Mouse (Mus musculus): ENCODE data around the gene Gm9573.
A peak's percentile ranks its signal among the peaks of the same experiment; 100 is the strongest.

The Gm9573 gene

DNA sequence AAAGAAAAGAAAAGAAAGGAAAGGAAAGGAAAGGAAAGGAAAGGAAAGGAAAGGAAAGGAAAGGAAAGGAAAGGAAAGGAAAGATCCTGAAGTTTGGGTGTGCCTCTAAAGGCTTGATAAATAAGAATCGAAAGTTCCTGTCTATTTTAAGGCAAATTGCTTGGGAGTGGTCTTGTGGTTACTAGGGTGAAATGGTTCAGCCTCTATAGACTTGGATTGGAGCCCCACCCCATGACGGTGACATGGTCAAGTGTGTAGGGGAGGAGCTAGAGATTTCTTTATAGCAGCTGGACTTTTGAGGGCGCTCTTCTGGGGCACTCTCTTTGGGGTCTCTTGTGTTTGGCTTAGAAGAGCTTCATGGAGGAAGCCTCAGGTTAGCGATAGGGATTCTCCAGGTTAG is 32.7 kb downstream of the Gm9573 start:
- DNase-seq = no peak

DNA sequence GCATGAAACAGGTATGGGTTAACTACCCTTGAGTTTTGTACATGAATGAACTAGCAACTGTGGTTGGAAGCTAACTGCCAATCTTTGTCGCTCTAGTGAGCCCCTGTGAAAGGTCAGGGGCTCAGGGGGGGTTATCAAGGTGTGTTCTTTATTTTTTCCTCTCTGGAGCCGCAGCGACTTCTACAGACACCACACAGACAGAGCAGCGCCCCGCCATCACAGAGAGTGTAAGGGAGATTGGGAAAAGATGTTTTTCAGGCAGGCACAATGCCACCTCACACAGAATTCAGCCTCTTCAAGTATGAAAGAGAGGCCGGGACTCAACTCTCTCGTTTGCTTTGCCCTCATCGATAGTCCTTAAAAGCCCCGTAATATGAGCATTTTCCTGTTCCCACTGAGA is 34.3 kb downstream of the Gm9573 start:
- DNase-seq = no peak

DNA sequence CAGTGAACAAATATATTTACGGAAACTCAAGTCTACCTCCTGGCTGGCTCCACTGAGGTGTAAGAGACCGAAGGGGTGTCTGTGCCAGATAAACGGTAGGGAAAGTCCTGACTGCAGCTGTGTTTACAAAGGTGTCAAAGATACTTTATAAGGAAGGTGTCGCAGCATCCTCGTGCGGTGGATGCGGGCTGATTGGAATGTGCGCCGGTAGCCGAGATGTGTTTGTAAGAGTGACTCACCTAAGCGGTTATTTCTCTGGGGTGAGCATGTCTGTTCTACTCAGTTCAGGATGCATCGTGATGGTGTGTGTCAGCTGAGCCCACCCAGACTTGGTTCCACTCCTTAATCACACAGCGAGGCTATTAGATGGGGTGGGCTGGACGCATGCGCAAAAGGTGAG is 34.7 kb downstream of the Gm9573 start:
- no peak for DNase-seq

DNA sequence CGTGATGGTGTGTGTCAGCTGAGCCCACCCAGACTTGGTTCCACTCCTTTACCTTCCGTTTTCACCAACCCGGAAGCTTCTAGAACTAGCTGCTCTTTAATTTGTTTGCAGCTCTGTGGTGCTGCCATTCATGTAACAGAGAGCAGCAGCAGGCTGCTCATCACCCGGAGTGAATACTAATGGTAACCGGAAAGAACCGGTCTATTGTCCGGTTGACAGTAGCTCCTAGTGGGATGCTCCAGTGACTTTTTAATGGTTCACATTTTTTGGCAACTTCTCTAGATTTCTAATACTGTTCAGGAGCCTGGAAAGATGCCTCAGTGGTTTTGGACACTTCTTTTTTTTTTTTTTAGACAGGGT is 35.2 kb downstream of the Gm9573 start:
- DNase-seq = no peak

DNA sequence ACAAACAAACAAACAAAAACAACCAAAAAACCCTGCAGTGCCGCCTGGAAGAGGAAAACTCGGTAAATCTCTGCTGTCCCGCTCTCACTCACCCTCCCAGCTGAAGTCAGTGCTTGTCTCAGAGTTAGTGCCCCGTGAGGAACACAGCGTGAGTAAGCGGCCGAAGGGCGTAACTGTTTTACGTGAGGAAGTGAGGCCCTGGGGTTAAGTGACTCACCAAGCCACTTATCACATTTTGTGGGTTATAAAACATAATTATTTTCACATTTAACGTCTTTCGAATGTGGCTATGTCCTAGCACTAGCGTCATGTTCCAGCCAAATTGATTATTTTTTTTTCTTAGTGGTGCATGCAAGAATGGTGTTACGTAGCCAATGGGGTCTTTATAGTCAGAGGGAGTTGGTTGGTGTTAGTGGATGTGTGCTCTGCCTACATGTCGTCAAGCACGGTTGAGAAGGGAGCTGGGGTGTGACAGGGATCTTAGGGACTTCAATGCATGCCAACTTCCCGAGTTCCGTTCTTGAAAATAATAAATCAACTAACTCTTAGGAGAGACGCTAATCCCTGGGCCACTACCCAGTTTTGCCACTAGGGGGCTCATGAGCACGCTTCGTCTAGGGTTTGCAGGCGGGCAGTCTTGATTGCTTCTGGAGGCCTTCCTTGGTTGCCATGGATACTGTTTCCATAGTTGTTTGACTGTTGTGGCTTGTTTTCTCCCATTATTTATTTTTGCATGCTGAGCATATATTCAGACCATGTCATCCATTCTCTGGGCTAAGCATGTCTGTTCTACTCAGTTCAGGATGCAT is 35.8 kb downstream of the Gm9573 start:
- DNase-seq = peak; percentile 88 to 93

DNA sequence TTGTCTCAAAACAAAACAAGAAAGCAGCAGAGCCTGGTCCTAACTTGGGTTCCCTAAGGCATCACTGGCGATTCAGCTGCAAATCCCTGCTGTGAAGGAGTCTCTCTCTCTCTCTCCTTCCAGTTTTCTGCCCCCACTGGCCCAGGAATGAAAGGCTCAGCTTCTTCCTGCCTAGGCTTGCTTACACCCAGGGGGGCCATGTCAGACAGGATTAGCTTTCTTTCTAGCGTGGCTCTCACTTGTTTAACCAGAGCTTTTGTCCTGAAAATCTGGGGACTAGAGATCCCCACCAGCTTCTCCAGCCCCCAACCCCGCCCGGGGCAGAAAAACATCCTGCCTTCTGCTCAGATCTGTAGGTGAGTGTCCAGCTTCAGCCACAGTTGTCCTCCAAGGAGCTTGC is 38.0 kb downstream of the Gm9573 start:
- no peak for DNase-seq

DNA sequence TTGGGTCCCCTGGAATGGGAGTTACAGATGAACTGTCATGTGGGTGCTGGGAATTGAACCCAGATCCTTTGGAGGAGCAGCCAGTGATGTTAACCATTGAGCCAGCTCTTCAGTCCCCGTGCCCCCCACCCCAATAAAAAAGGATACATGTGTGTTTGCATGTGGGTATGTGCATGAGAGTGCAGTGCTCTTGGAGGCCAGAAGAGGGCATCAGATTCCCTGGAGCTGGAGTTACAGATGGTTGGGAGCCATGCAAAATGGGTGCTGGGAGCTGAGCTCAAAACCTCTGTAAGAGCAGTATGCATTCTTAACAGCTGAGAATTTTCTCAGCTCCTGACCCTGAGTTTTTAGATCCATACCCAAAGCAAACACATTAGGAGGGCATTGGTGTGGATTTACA is 39.1 kb downstream of the Gm9573 start:
- DNase-seq = no peak

DNA sequence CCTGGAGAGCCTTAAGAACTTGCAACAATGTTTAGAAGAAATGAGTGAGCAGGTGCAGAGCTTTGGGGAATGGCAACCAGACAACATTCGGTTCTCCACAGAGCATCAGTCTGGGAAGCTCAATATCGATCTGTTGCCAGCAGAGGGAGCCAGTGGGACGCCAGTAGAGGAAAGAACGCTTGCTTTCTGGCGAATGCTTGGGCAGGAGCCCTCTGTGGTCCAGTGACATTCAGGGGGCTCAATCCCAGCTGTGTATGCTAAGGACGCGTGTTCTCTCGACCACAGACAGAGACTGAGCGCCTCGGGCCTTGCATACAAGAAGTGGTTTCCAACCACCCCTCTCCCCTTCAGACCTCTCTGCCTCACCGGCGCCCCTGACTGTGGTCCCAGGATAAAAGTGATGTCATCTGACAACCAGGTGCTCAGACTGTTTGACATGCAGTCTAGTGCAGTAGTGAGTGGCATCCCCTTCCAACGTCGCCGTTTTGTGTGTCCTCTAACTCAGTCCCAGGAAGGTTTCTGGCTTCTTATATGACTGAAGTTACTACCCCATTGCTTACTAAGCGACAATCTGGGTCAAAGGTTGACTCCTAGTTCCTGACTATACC is 42.0 kb downstream of the Gm9573 start:
- peak; percentile 92 to 94 for DNase-seq

DNA sequence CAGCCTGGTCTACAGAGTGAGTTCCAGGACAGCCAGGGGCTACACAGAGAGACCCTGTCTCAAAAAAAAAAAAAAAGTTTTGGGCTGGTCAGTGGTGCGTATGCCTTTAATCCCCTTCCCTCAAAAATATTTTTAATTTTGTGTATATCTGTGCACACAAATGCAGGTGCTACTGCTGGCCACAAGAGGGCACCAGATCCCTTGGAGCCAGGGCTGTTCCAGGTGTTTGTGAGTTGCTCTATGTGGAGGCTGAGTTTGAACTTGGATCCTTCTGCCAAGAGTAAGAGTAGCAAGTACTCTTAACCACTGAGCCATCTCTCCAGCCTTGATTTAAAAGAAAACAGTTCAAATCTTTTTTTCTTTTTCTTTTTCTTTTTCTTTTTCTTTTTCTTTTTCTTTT is 43.5 kb downstream of the Gm9573 start:
- peak in 1 of 2 experiments; percentile 24 for DNase-seq

DNA sequence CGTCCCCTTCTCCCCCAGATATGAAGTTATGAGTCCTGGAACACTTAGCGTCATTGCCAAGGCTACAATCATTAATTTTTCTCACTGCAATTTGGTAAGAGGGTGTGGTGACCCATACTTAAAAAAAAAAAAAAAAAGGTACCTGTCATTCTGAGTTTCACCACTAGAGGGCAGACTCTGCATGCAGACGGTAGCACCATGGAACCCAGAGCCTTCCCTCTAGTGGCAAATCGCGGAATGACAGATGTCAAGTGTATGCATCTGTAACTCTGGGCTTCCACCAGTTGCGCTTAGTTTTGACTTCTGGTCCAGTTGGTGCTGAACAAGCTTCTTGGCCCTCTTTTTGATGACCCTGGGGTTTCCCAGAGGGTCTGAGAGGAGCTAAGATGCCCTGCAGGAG is 48.2 kb downstream of the Gm9573 start:
- peak; percentile 87 to 93 for DNase-seq

DNA sequence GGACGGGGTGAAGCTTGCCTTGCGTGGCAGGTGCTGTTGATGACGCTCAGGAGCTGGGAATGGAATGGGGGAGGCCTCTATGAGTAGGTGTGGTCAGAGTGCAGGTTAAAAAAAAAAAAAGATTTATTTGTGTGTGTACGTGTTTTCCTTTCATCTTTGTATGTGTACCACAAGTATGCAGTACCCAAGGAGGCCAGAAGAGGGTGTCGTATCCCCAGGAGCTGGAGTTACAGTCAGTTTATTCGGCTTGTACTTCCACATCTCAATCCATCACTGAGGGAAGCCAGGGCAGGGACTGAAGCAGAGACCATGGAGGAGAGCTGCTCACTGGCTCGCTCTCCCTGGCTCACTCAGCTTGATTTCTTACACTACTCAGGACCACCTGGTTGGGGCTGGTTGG is 55.0 kb downstream of the Gm9573 start:
- no peak for DNase-seq

DNA sequence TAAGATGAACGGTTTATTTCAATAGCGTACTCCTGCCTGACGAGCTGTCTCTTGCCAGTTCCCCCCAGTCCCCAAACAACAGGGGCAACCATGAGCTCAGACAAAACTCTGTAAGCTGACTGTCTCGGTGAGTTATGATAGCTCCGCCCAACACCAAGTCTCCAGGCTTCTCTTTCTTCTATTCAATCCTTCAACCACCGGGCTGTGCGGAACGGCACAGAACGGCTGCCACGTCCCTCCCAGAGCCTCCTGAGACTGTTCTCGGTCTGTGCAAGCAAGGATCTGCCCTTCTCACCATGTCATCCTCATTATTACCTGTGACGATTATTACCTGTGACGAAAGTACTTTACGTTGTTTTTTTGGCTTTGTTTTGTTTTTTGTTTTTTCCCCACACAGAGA is 55.6 kb downstream of the Gm9573 start:
- no peak for DNase-seq

DNA sequence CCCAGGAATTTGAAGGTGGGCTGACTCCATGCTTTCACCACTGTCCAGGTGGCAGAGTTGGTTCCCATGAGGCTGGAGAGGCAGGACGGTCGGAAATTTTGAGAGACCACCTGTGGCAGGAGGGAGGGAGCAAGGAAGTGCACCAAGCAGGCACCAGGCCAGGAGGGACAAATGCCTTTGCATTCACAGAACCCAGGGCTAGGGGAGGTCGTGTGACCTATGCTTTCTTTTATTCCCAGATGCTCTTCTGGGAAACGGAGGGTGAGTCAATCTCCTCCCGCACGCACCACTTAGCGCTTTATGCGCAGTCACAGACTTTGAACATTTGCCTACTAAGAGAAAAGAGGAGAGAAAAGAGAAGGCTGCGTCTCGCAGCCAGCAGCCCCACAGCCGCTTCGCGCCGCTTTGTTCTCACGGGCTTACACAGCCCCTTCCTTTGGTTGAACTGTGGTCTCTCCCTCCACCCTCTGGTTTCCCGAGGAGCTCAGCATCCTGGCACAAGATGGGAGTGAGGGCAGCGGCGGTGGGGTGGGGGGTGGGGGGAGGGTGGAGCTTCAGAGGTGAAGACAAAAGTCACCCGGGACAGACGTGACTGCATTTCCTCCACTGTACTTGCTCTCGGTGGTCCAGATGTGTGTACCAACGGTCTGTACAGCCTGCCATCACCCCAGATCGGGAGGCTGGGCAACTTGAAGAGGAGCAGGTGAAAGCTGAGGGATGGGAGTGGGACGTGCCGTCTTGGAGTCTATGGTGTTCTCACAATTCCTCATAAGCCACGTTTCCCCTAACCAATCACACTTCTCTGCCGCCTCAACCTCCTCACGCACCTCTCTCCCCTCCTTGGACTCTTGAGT is 57.1 kb downstream of the Gm9573 start:
- no peak for DNase-seq
